Mouse (Mus musculus) Muller cell, postnatal 12 days (primary cell): ENCODE results near the gene Tiprl.

Experiments used
- DNase-seq: peaks from one replicate; pipeline ENCODE4 v3.0.0-alpha.2; 2015; ENCODE audit errors: inconsistent ontology term

Gene Tiprl

DNA sequence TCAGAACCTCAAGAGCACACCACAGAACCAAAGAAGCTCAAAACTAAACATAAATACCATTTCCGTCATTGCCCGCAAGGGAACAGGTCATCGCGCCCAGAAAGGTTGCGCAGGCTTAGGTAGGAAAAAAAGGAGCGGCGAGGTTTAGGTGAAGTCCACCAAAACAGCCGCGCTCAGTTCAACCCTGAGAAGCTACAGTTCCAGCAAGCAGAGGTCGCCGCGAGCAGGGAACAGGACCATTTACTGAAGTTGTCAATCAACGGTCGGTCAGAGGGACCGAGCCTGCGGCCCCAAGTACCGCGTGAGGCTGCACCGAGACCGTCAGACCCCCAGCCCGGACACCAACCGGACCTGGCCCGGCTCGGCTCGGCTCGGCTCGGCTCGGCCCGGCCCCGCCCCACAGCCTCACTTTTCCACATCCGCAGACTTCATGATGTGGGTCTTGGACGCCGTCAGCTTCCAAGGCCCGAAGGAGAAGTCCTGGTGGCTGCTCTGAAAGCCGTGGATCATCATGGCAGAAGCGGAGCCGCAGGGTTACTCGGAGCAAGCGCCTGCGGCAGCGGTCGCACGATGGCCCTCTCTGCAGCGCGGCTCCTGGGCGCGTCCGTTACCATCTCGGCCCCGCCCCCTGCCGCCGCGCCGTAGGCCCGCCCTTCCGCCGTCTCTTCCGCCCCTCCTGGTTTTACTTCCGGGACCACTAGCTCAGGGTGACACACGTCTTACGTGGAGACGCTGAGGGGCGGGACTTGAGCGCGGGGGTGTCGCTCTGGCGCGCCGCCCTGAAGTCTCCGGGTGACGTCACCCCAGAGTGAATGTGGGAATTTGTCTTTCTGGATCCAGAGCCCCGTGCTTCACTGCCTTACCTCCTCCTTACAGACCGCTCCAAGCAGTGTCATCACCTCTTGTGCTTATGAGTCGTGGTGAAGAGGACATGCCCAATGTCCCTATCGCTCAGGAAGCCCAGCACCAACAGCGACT, at the start of gene Tiprl:
Gene Tiprl, minus strand, starts transcription at position 676 of the 978 bp plus-strand sequence.
- DNase-seq, result peak; percentile 99

DNA sequence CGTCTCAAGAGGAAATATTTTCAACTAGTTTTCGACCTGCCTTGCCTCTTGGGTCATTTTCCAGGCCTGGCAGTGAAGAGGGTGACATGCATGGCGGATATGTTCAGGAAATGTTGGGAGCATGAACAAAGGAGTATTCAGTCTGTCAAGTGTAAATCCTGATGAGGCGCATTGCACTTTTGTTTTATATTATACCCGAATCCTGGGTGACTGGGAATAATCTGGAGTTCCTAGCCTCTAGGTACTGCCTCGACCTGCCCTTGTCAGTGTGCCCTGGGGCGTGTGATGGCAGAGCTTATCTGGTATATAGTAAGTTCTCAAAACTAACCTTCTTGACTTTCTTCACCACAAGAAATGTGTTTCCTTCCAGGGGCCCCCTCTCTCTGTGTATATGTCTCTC, 47.3 kb upstream of the Tiprl start:
- DNase-seq, result no peak

- no peak for DNase-seq
Observed at GRCm38 (mm10) chr1:165282967-165283345, 46.2 kb upstream of the Tiprl start.

GRCm38 (mm10) chr1:165282222-165282966, 45.6 kb upstream of the Tiprl start:
- DNase-seq, result no peak

DNA sequence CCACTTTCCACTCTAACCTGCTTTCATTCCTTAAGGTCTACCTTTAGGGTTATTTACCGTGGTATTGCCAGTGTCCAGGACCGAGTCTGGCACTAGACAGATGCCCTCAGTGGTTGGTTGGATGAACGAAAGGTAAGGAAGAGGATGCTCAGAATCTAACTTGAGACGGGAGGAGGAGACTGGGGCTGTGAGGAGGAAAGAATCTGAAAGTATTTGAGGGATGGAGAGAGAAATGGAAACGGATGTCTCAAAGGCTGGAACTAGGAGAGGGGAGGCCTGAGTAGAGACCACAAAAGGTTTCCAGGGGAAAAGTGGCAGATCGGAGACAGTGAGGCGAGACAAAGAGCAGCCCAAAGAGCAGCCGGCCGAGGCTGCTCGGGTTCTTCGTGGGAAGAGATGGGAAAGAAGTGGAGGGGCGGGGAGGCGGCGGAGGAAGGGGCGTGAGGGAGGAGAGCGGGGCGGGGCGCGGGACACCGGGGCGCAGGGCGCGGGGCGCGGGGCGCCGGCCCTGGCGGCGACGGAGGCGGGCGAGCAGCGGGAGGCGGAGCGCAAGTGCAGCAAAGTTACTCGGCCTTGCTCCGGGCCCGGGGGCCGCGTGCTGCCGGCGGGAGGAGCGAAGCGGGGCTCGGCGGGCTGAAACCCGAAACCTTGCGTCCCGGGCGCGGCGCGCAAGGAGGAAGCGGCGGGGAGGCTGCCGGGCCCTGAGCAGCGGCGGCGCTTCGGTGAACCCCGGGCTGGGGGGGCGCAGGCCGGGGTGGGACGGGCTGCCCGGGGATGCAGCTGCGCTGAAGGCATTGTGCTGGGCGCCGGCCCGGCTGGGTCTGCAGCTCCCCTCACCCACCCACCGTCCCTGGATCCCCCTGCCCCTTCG, 44.8 kb upstream of the Tiprl start:
- DNase-seq, result peak; percentile 84

DNA sequence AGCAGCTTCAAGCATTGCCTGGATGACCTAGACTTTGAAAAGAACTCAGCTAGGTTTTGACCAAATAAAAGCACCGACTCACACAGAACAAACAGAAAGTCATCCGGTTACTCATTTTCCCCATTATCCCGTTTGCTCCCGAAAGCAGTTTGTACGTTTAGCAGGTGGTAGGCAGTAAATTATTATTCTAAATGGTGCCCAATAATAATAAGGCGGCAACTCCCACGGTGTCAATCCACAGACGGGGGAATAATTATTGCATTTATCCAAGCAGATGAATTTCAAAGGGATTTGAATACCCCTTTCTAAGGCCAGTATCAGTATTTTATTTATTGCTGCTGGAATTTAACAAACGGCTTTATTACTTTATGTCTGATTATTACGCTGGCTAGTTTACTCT, 43.9 kb upstream of the Tiprl start:
- no peak for DNase-seq

- DNase-seq, result no peak
Observed at GRCm38 (mm10) chr1:165274946-165275345, 38.1 kb upstream of the Tiprl start.

GRCm38 (mm10) chr1:165252027-165252671, 15.4 kb upstream of the Tiprl start:
- peak; percentile 64 for DNase-seq

DNA sequence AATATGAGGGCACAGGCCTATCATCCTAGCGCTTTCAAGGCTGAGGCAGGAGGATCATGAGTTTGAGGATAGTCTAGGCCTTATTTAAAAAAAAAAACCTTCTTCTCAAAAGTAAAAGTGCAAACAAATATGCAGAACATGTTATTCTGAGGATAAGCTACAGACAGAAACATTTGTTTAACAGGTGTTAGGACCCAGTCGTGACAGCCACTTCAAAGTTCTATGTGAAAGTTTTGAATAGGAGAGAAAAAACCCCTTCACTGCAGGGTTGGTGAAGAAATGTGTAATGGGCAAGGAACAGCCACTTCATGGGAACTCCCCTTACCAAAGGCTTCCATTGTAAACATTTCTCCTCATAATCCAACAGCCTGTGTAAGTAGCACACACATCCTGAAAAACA, 13.8 kb upstream of the Tiprl start:
- no peak for DNase-seq

GRCm38 (mm10) chr1:165248842-165249241, 12.0 kb upstream of the Tiprl start:
- no peak for DNase-seq

DNA sequence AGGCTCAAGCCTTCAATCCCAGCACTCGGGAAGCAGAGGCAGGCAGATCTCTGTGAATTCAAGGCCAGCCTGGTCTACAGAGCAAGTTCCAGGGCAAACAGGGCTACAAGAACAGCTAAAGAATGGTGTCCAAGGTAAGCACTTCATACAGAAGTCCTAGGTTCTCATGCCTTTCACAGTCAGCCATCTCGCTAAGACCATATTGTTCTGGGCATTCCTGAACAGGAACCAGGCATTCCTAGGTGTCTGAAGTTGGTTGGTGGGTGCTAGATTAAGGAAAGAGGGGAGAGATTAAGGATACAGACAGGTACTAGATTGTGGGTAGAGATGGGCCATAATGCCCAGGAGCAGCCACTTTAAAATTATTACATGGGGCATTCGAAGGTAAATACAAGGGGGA, 11.0 kb upstream of the Tiprl start:
- DNase-seq, result no peak

DNA sequence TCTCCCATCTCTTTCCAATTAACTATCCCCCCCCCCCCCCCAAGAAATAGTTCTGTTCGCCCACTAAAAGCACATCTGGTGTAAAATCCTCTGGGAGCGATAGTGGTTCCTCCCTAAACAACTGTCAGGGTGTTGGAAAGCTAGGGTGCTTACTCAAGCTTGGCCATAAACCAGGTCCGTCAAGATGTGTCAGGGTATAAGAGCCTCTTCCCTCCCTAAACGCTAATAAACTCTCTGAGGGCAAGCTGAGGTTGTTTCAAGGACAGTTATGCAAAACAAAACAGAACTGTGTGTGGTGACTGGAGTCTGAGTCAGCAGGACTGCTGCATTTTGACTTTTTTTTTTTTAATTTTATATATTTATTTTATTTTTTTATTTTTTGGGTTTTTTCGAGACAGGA, 10.3 kb upstream of the Tiprl start:
- DNase-seq, result no peak

DNA sequence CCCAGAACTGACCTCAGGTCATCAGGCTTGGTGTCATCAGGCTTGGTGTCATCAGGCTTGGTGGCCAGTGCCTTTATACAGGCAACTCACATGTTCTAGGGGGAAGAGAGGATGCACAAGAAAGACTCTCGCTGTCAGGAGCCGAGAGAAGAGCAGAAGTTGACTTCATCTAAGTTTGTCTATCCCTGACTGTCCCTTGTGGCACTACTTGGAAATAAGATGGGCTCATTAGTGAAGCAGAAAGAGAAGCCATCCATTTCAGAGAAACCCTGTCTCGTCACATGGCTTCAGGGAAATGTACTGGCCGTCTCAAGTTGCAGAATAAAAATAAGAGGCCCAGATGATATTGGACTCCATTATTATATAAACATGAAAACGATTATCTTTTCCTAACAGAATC, 9.8 kb upstream of the Tiprl start:
- DNase-seq, result no peak

- no peak for DNase-seq
Observed at GRCm38 (mm10) chr1:165235846-165236245, 950 bp downstream of the Tiprl start.

GRCm38 (mm10) chr1:165233806-165234205, 3.0 kb downstream of the Tiprl start:
- DNase-seq, result no peak

DNA sequence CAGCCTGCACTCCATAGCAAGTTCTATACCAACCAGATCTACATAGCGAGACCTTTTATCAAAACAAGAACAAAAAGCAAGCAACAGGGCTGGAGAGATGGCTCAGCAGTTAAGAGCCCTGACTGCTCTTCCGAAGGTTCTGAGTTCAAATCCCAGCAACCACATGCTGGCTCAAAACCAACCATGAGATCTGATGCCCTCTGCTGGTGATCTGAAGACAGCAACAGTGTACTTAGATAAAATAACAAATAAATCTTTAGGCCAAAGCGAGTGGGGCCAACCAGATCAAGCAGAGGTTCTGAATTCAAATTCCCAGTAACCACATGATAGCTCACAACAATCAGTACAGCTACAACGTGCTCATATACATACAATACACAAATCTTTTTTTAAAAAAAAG, 6.1 kb downstream of the Tiprl start:
- no peak for DNase-seq

GRCm38 (mm10) chr1:165229577-165229976, 7.2 kb downstream of the Tiprl start:
- no peak for DNase-seq

DNA sequence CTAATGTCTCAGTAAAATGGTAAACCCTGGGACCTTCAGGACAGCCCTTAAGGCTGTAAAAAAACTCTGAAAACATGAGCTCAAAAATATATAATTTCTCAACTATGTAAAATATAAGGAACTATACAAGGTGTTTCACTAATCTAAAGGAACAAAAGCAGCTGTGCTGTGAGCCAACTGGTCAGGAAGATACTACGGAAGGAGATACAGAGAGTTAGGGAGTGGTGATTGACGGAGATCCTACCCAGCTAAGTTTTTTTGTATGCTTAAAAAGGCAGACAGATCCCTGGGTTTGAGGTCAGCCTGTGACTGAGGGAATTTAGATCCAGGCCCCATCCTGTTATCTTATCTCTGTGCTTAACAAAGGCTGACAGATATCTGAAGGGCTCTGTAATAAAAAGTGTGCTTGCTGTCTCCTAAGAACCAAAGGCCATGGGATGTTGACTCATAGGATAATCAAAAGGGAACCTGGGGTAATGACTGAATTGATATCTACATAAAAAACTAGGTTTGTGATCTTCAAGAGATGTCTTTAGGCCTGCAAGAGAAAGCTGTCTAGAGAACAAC, 19.7 kb downstream of the Tiprl start:
- DNase-seq, result no peak

DNA sequence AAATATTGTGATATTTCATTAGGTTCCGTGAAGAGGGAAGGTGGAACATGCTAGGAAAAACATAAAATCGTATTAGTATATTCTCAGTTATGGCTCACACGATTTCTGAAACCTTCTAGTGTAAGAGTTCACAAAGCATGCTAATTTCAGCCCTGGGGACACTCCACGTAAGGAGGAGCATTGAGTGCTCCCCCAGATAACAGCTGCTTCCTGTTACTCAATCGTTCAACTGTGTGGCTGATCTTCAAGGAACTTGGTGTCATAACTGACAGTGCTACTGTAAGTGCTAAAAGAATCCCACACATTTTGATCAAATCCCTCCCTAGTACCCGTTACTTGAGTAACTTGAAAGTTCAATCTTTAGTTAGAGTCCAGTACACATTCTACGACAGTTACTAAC, 21.0 kb downstream of the Tiprl start:
- no peak for DNase-seq

DNA sequence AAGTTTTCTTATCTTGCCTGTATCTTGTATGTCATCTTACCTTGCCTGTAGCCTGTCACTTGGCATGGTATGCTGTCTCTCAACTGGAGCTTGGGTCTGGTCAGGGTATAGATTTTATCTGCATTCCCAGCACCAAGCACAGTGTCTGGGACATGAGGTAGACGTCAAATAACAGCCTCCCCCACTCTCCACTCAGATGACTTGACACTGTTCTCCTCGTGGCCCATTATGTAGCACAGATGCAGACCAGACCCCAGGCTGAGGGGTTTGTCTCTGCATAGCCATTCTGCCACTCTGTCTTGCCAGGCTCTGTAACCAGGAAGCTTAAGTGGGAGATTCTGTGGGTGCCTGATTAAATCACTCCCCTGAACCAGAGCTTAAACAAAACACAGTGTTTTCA, 31.2 kb downstream of the Tiprl start:
- no peak for DNase-seq

DNA sequence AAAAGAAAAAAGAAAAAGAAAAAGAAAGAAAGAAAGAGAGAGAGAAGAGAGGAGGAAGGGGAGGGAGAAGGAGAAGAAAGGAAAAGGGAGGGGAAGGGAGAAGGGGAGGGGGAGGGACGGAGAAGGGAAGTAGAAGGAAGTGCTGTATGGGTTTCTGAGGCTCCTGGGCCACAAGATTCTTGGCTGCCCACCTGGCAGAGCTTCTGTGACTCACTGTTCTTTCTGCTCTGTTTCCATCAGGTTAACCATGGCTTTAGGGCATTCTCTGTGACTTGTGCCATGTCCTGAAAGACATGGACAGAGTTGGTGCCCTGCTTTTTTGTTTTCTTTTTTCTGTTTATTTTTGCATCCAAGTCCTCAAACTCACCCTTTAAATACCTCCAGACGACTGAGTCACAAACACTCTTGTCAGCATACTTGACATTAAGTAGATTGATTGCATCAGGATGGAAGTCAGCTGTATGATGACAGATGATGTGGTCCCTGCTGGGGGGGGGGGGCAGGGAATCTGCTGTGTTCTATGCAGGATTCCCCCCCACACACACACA, 33.2 kb downstream of the Tiprl start:
- DNase-seq, result no peak
